Mouse (Mus musculus): Measurements from ENCODE around the gene Itgb8. TPM values are rescaled to one million over a fixed set of nuclear protein-coding genes. Genes with fewer than 3 reads are reported as not detected.

Gene Itgb8
- 1.1 TPM for polyA plus RNA-seq (2017; shearing (Covaris generic))

GRCm38 (mm10) chr12:119238696-119239415 is at the start of gene Itgb8:
Itgb8 (minus strand) TSS chr12:119238802.

Other genes starting within 250 kb of the Itgb8 start
- 0.15 TPM for gene Macc1, start 75.5 kb upstream of the Itgb8 start, polyA plus RNA-seq (2017; shearing (Covaris generic))

All from effector memory CD4-positive, alpha-beta T cell, adult 7 months (primary cell).